Mouse (Mus musculus) erythroblast, embryonic 14.5 days (primary cell): ENCODE results near the gene Arpc1b. TPM values are rescaled to one million over a fixed set of nuclear protein-coding genes. Genes with fewer than 3 reads are reported as not detected.

ENCODE experiments used
- H3K27me3 ChIP-seq: 2 replicates; pipeline ENCODE4 v1.6.1; 2012; ENCODE audit warnings: inconsistent platforms; ENCODE audit not compliant: control insufficient read depth
- H3K36me3 ChIP-seq: 2 replicates; pipeline ENCODE4 v1.6.1; 2012; ENCODE audit warnings: mild to moderate bottlenecking, inconsistent platforms; ENCODE audit not compliant: control insufficient read depth
- H3K4me1 ChIP-seq: 2 replicates; pipeline ENCODE4 v1.6.1; 2012; ENCODE audit warnings: inconsistent platforms; ENCODE audit not compliant: control insufficient read depth
- H3K4me3 ChIP-seq: replicated peaks from 2 replicates; pipeline ENCODE3; 2012; ENCODE audit warnings: moderate library complexity, mild to moderate bottlenecking, inconsistent platforms
- H3K9me3 ChIP-seq: 2 replicates; pipeline ENCODE4 v1.6.1; 2012; ENCODE audit warnings: low read length, inconsistent platforms, mixed read lengths; ENCODE audit not compliant: control insufficient read depth
- GATA1 ChIP-seq: IDR thresholded peaks from 2 replicates; pipeline ENCODE4 v1.6.1; 2012; ENCODE audit warnings: low read length, inconsistent platforms, mixed read lengths
- TAL1 ChIP-seq: IDR thresholded peaks from 3 replicates; pipeline ENCODE4 v1.6.1; 2012; ENCODE audit warnings: low read length, inconsistent platforms, mixed read lengths
- polyA plus RNA-seq: library from polyadenylated mRNA; stranded (reverse); fragments of >175 nt; gene quantifications from 2 replicates; pipeline ENCODE4 v1.2.3, GENCODE M21; 2012

Arpc1b gene
- polyA plus RNA-seq, 1 experiment, result 5.7 TPM

- no peaks in the 10 kb centered on the region for H3K9me3 ChIP-seq
- H3K4me3 ChIP-seq, result no peak overlapping the region
- peaks cover 53% of the 10 kb centered on the region for H3K36me3 ChIP-seq
- TF ChIP-seq TAL1 (no peak), GATA1 (no peak)
- H3K4me1 ChIP-seq, result peaks cover 33% of the 10 kb centered on the region
- peaks cover 18% of the 10 kb centered on the region for H3K27me3 ChIP-seq
These were observed 3.6 kb upstream of the Arpc1b start for GRCm38 (mm10) chr5:145110401-145110800.

DNA sequence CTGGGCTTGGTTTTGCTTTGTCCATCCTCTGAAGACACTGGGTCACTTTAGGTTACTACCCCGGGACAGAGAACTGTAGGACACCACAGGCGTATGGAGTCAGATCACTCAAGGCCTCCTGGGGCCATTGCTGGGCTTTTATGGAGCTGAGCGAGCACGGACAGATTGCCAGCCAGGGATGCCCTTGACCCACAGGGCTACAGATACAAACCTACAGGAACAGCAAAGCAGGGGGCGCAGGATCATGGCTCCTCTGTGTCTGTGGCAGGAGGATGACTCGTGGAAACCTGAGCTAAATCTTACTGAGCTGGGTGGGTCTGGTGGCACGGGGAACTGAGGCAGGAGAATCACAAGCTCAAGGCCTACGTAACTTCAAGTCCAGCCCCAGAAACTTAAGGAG, 1.4 kb upstream of the Arpc1b start:
- Histone ChIP-seq H3K27me3 (peaks cover 31% of the 10 kb centered on the region), H3K9me3 (no peaks in the 10 kb centered on the region), H3K4me3 (no peak overlapping the region), H3K36me3 (peaks cover 31% of the 10 kb centered on the region), H3K4me1 (peaks cover 33% of the 10 kb centered on the region)
- TF ChIP-seq TAL1 (no peak), GATA1 (no peak)

DNA sequence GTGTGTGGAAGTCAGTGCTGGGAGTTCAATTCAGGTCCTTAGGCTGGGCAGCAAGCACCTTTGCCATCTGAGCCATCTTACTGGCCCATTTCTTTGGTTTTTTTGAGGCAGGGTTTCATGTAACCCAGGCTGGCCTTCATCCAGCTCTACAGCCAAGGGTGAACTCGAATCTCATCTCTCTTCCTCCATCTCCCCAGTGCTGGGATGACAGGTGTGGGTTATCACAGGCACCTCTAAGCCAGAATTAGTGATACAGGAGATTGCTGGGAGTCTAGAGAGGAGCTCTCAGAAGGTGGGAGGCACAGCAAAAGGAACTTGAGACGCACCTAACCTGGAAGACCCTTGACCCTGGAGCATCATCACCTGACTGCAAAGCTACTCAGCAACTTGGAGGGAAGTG, 599 bp upstream of the Arpc1b start:
- peak overlapping the region; percentile 65 for H3K4me3 ChIP-seq
- H3K27me3 ChIP-seq, result peaks cover 31% of the 10 kb centered on the region
- TF ChIP-seq GATA1, result no peak
- TF ChIP-seq TAL1, result no peak

DNA sequence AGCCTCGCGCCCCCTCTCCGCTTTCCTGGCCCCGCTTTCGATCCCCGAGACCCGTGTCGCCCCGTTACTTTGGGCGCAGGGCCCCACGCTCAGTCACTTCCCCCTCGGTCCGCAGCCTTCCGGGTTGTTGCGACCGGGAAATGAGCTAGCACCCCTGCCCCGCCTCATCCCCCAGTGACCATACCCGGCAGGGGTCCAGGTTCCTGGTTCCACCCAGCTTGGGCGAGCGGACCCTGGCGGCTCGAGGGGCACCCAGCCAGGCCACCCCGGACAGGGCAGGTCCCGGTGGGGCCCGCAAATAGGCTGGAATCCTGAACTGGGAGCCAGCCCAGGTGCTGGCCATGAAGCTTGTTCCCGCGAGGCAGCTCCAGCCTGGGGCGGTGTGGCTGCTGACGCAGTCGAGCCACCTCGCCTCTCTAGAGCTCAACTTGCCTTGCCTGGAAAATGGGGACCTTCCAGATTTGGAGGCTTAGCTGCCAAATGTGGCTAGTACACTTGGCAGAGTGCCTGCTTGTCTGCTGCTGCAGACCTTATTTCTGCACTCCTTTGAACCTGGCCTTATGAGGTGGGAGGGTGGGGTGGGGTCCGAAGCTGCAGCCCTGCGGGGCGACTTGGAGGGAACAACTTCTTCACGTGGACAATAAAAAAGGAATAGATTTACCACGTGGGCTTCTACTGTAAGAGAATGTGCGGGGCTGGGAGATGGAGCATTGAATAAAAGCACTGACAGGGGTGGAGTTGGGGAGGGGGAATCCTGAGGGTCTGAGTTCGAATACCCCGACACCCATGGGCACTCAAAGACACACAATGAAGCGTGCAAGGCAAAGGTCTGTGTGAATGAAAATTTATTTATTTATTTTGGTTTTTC, 825 bp downstream of the Arpc1b start:
- TF ChIP-seq GATA1 (no peak), TAL1 (no peak)
- Histone ChIP-seq H3K36me3 (peaks cover 9% of the 10 kb centered on the region), H3K4me3 (peak overlapping the region; percentile 65), H3K9me3 (peaks cover 4% of the 10 kb centered on the region), H3K4me1 (peaks cover 26% of the 10 kb centered on the region), H3K27me3 (peaks cover 31% of the 10 kb centered on the region)

More for the DNA sequence above, 599 bp upstream of the Arpc1b start:
- Histone ChIP-seq H3K4me1 (peaks cover 33% of the 10 kb centered on the region), H3K36me3 (peaks cover 22% of the 10 kb centered on the region), H3K9me3 (no peaks in the 10 kb centered on the region)

DNA sequence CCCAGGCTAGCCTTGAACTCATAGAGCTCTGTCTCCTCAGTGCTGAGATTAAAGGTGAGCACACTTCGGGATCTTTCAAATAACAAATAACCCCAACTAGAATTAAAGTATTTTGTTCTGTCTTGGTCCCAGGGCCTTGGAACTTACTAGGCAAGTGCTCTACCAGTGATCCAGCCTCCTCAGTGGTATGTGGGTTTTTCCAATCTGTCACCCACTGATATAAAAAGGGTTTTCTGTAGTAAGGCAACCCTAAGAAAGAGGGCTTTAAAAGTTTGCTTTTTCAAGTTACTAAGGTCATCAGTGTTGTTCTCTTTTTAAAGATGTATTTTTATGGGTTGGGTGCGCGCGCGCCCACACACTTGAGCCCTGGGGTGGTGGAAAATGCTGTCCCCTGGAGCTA, 1.7 kb downstream of the Arpc1b start:
- Histone ChIP-seq H3K4me3 (no peak overlapping the region), H3K4me1 (peaks cover 18% of the 10 kb centered on the region), H3K9me3 (peaks cover 4% of the 10 kb centered on the region), H3K27me3 (peaks cover 31% of the 10 kb centered on the region), H3K36me3 (peaks cover under 1% of the 10 kb centered on the region)
- TF ChIP-seq GATA1 (no peak), TAL1 (no peak)

DNA sequence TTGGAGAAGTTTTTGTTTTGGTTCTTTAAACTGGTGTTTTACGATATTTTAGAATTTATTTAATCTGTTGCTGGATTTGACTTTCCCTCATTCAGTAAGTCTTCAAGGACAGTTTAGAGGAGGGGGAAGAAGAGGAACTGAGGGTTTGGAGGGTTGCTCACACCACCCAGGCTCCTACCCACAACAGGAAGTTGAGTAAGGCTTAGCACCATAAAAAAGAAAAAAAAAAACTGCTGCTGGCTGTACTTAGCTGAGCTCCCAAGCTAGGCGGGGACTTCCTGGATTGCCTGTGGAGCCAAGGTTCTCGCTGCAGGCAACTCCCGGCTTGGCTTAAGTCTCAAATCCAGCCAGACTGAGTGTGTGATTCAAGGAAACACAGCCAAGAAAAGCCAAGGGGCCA, 2.3 kb downstream of the Arpc1b start:
- H3K4me1 ChIP-seq, result peaks cover 18% of the 10 kb centered on the region
- peaks cover 1% of the 10 kb centered on the region; the same call in 1 of the 2 replicates for H3K36me3 ChIP-seq

DNA sequence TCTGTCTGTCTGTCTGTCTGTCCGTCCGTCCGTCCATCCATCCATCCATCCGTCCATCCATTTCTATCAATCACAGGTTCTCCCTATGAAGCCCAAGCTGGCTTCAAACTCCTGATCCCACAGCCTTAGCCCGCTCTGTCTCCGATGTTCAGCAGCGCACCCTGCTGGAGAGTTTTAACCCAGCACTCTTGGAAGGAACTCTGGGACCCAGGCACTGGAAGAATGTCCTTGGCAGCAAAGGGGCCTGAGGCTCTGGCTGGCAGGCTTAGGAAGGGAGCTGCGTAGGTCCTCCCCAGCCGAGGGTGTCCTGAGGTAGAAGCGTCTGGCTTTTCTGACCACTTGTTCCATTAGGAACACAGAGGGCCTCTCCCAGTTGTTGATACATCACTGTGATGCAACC, 2.9 kb downstream of the Arpc1b start:
- peaks cover 4% of the 10 kb centered on the region for H3K9me3 ChIP-seq
- TF ChIP-seq GATA1 (no peak), TAL1 (no peak)
- H3K27me3 ChIP-seq, result peaks cover 31% of the 10 kb centered on the region
- peaks cover 5% of the 10 kb centered on the region for H3K36me3 ChIP-seq
- H3K4me1 ChIP-seq, result peaks cover 18% of the 10 kb centered on the region
- no peak overlapping the region for H3K4me3 ChIP-seq

More for the DNA sequence above, 2.3 kb downstream of the Arpc1b start:
- H3K4me3 ChIP-seq, result no peak overlapping the region
- H3K27me3 ChIP-seq, result peaks cover 31% of the 10 kb centered on the region
- TF ChIP-seq GATA1 (no peak), TAL1 (no peak)
- peaks cover 4% of the 10 kb centered on the region for H3K9me3 ChIP-seq

DNA sequence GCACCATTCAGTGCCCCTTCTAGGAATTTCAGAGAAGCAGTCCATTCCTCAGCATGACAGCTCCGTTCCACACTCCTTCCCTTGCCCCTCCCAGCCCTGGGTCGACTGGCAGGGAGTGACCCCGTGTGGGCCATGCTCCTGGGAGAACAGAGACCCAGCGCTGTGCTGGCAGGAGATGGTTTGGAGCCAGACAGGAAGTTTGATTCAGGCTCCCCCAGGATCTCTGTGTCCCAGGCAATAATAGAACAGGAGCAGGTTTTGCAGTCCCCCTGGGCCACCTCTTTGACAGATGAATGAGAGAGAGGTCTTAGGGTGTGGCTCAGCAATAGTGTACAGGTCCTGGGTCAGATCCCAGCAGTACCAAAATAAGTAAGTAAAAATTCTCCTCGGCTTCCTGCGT, 4.0 kb downstream of the Arpc1b start:
- Histone ChIP-seq H3K4me3 (no peak overlapping the region), H3K27me3 (peaks cover 31% of the 10 kb centered on the region), H3K36me3 (peaks cover 13% of the 10 kb centered on the region), H3K4me1 (peaks cover 18% of the 10 kb centered on the region), H3K9me3 (peaks cover 4% of the 10 kb centered on the region)
- TF ChIP-seq TAL1, result no peak
- no peak for TF ChIP-seq GATA1

DNA sequence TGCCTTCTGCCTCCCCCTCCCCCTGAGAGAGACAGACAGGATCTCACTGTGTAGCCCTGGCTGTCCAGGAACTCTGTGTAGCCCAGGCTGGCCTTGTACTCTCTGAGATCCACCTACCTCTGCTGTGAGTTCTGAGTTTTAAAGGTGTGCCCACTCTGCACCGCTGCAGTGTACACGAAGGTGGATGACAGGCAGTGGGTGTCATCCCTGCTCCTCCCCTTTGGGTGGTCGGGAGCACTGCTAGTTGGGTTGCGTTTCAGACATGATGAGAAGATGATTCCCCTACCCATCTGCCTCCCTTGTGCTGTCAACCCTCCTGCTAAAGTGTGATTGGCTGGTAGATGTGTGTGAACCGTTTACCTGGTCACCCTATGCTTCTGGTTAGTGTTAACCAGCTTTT, 4.4 kb downstream of the Arpc1b start:
- Histone ChIP-seq H3K4me1 (peaks cover 17% of the 10 kb centered on the region), H3K4me3 (no peak overlapping the region), H3K9me3 (peaks cover 6% of the 10 kb centered on the region), H3K36me3 (peaks cover 18% of the 10 kb centered on the region), H3K27me3 (peaks cover 31% of the 10 kb centered on the region)
- TF ChIP-seq TAL1, result no peak
- no peak for TF ChIP-seq GATA1
